Mouse (Mus musculus): Measurements from ENCODE around the gene Atp8b3. TPM values are rescaled to one million over a fixed set of nuclear protein-coding genes. Genes with fewer than 3 reads are reported as not detected.

Atp8b3 gene
- 0.20 and 0.31 TPM in 2 replicates for polyA plus RNA-seq (2012; rRNA removed)

DNA sequence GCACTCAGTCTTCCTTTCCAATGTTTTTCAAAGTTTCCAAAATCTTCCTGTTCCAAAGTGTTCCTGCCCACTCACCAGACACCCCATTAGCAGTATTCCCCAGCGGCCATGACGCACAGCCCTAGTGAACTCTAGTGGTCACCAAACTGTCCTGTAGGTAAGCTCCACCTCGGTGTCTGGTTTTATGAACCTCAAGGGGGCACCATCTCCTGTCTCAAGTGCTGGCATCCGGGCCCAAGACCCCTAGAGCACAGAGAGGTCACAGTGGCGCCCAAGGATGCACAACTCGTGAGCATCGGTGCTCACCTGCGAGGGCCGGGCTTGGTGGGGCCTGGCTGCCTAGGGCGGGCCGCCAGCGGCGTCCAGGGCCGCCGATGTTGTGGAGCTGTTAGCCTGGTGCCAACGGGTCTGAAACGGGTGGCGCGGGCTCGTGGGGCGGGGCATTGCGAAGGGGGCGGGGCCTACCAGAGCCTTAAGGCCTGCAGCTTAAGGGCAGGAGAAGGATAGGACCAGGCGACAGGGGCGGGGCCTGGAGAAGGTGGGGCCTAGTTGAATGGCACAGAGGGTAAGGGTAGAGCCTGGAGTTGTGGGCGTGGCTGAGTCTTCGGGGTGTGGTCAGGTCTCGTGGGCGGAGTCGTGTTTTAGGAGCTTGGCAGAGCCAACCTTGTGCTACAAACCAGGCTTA is at the start of gene Atp8b3:
TSS of gene Atp8b3 (minus strand) at position 415 of the 685 bp plus-strand sequence.
- peak; percentile 76 for DNase-seq
- peaks cover 19% of the 10 kb centered on the region for H3K36me3 ChIP-seq (ENCODE audit: control insufficient read depth, insufficient read depth, low read length)
- TF ChIP-seq POLR2A (IDR thresholded peaks at IDR 0.05; ENCODE audit: control insufficient read depth, extremely low read depth, insufficient read depth, low read length, poor library complexity) (no peak), CTCF (IDR thresholded peaks at IDR 0.05; ENCODE audit: borderline replicate concordance, control insufficient read depth, extremely low read depth, insufficient read depth, low read length, poor library complexity) (no peak)
- H3K27me3 ChIP-seq (ENCODE audit: control insufficient read depth, insufficient read depth, low read length) = no peaks in the 10 kb centered on the region
- 3% methylated on average over 30 of the region's 30 CpGs for WGBS
- peak within 1 kb of the TSS; percentile 33 for H3K4me3 ChIP-seq (ENCODE audit: control insufficient read depth, insufficient read depth, low read length)
- H3K27ac ChIP-seq (ENCODE audit: control insufficient read depth, insufficient read depth, low read length) = no peak within 1 kb of the TSS
- H3K4me1 ChIP-seq (replicated peaks; ENCODE audit: control insufficient read depth, insufficient read depth, low read length) = peaks cover 8% of the 10 kb centered on the region

DNA sequence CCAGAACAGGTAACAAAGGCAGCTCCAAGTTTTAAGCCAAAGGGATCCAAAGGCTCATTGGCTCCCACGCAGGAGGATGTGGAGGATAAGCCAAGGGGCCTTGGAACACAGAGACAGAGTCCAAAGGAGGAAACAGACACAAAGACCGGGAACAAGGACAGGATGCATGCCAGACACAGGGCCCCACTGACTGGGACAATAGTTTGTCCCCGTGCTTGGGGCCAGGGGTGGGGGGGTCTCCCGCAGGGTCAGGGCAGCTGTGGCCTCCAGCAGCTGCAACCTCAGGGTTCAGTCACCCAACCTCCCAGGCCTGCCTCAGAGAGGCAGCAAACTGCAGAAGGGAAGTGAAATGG is 48.4 kb upstream of the Atp8b3 start:
- TF ChIP-seq CTCF (IDR thresholded peaks at IDR 0.05; ENCODE audit: borderline replicate concordance, control insufficient read depth, extremely low read depth, insufficient read depth, low read length, poor library complexity) (no peak), POLR2A (IDR thresholded peaks at IDR 0.05; ENCODE audit: control insufficient read depth, extremely low read depth, insufficient read depth, low read length, poor library complexity) (no peak)
- Histone ChIP-seq H3K36me3 (ENCODE audit: control insufficient read depth, insufficient read depth, low read length) (no peaks in the 10 kb centered on the region), H3K4me1 (replicated peaks; ENCODE audit: control insufficient read depth, insufficient read depth, low read length) (peaks cover 42% of the 10 kb centered on the region), H3K4me3 (ENCODE audit: control insufficient read depth, insufficient read depth, low read length) (no peak overlapping the region), H3K27me3 (ENCODE audit: control insufficient read depth, insufficient read depth, low read length) (no peaks in the 10 kb centered on the region), H3K27ac (ENCODE audit: control insufficient read depth, insufficient read depth, low read length) (no peak overlapping the region)
- DNase-seq = no peak
- WGBS = 49% methylated on average over 4 of the region's 4 CpGs

DNA sequence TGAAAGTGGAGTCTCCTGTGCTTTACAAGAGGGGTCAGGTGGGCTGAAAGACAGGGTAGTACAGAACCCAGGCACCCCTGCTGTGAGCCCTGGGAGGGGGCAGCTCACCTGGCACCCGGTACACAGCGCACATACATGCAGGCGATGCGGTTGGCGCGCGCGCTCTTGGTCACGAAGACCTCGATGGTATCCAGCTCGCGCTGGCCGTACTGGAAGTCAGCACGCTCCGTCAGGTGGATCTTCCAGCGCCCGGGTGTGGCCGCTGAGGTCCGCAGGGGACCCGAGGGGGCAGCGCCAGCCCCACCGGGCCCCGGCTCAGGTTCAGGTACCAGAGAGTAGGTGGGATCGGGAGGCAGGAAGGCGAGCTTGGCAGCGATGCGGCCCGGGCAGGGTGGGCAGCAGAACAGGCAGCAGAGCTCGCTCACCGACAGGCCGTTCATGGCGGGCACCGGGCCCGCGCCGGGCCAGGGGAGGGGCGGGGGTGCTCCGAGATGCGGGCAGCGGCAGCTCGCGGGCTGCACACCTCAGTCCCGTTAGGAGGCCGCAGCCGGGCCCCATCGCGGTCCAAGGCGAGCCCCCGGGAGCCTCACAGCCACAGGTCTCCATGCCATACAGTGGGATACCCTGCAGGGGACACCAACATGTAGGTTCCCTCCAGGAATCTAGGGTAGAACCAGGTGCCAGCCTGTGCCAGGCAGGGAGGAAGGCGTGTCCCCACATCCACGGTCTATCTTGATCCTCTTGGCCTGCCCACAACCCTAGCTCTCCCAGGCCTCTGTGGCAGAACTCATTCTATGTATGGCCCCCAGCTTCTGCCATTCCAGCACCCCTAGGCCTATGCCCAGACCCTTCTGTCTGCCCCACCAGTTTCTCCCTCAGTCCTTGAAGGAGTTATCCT is 47.7 kb upstream of the Atp8b3 start:
- H3K36me3 ChIP-seq (ENCODE audit: control insufficient read depth, insufficient read depth, low read length) = no peaks in the 10 kb centered on the region
- WGBS = 97% methylated on average over 48 of the region's 51 CpGs
- no peak overlapping the region for H3K27ac ChIP-seq (ENCODE audit: control insufficient read depth, insufficient read depth, low read length)
- no peak for TF ChIP-seq POLR2A (IDR thresholded peaks at IDR 0.05; ENCODE audit: control insufficient read depth, extremely low read depth, insufficient read depth, low read length, poor library complexity)
- no peak for TF ChIP-seq CTCF (IDR thresholded peaks at IDR 0.05; ENCODE audit: borderline replicate concordance, control insufficient read depth, extremely low read depth, insufficient read depth, low read length, poor library complexity)
- no peak overlapping the region for H3K4me3 ChIP-seq (ENCODE audit: control insufficient read depth, insufficient read depth, low read length)
- peak; percentile 3 for DNase-seq
- H3K4me1 ChIP-seq (replicated peaks; ENCODE audit: control insufficient read depth, insufficient read depth, low read length) = peaks cover 42% of the 10 kb centered on the region
- H3K27me3 ChIP-seq (ENCODE audit: control insufficient read depth, insufficient read depth, low read length) = no peaks in the 10 kb centered on the region

DNA sequence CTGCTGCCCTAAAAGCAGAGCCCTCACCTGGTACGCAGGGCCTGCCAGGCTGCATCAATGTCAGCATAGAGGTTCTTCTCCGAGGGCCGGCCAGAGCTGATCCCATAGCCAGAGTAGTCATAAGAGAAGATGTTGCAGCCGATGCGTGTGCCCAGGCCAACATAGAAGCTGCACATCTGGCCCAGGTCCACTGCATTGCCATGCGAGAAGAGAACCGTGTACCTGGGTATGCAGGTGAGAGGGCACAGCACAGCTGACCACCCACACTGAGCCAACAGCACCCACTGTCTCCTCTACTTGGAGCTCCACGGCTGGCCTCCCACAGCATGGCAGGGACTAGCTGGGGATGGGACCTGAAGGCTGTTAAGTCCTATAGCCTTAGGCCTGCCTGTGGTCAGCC is 46.7 kb upstream of the Atp8b3 start:
- WGBS = 96% methylated on average over 8 of the region's 8 CpGs
- H3K36me3 ChIP-seq (ENCODE audit: control insufficient read depth, insufficient read depth, low read length) = no peaks in the 10 kb centered on the region
- no peak for DNase-seq
- TF ChIP-seq POLR2A (IDR thresholded peaks at IDR 0.05; ENCODE audit: control insufficient read depth, extremely low read depth, insufficient read depth, low read length, poor library complexity) (no peak), CTCF (IDR thresholded peaks at IDR 0.05; ENCODE audit: borderline replicate concordance, control insufficient read depth, extremely low read depth, insufficient read depth, low read length, poor library complexity) (no peak)
- peaks cover 41% of the 10 kb centered on the region for H3K4me1 ChIP-seq (replicated peaks; ENCODE audit: control insufficient read depth, insufficient read depth, low read length)
- no peaks in the 10 kb centered on the region for H3K27me3 ChIP-seq (ENCODE audit: control insufficient read depth, insufficient read depth, low read length)
- no peak overlapping the region for H3K4me3 ChIP-seq (ENCODE audit: control insufficient read depth, insufficient read depth, low read length)
- H3K27ac ChIP-seq (ENCODE audit: control insufficient read depth, insufficient read depth, low read length) = no peak overlapping the region

DNA sequence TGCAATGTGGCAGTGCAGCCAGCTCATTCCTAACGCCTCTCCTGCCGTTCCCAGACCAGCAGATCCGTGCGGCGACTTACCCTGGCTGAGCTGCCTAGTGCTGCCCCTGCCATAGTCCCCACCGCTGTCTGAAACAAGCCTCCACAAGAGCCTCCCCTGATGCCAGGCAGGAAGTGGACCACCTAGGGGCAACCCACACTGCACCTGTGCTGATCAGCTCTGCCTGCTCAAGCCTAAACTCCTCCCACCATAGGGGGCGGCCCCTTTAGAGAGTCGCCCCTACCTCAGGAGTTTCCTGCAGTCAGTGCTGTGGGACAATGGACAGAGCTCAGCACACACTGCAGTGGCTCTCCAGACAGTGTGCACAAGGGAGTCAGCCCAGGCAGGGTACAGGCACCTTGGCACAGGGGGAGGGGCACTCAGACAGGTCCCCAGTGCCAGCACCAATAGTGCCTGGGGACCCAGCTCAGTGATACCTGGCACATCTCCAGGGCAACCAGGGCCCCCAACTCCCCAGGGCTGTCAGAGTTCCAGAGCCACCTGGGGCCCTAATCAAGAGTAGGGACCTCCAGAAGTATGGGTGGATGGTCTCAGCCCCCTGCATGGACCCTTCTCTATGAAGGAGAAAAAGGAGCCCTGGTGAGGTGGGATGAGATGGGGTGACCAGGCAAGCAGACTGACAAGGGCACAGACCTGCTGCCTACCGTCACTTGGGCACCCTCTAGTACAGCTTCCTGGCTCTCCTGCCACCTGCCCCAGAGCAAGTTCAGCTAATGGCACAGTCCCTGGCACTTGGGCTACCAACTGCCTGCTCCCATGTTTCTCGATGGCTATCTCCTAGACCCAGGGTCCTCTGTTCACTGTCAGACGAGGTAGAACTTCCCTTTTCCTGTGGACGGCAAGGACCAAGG is 46.0 kb upstream of the Atp8b3 start:
- no peaks in the 10 kb centered on the region for H3K27me3 ChIP-seq (ENCODE audit: control insufficient read depth, insufficient read depth, low read length)
- peak; percentile 58 for DNase-seq
- H3K27ac ChIP-seq (ENCODE audit: control insufficient read depth, insufficient read depth, low read length) = no peak overlapping the region
- H3K4me1 ChIP-seq (replicated peaks; ENCODE audit: control insufficient read depth, insufficient read depth, low read length) = peaks cover 39% of the 10 kb centered on the region
- no peaks in the 10 kb centered on the region for H3K36me3 ChIP-seq (ENCODE audit: control insufficient read depth, insufficient read depth, low read length)
- 55% methylated on average over 12 of the region's 12 CpGs for WGBS
- no peak overlapping the region for H3K4me3 ChIP-seq (ENCODE audit: control insufficient read depth, insufficient read depth, low read length)
- TF ChIP-seq POLR2A (IDR thresholded peaks at IDR 0.05; ENCODE audit: control insufficient read depth, extremely low read depth, insufficient read depth, low read length, poor library complexity) = no peak
- no peak for TF ChIP-seq CTCF (IDR thresholded peaks at IDR 0.05; ENCODE audit: borderline replicate concordance, control insufficient read depth, extremely low read depth, insufficient read depth, low read length, poor library complexity)

DNA sequence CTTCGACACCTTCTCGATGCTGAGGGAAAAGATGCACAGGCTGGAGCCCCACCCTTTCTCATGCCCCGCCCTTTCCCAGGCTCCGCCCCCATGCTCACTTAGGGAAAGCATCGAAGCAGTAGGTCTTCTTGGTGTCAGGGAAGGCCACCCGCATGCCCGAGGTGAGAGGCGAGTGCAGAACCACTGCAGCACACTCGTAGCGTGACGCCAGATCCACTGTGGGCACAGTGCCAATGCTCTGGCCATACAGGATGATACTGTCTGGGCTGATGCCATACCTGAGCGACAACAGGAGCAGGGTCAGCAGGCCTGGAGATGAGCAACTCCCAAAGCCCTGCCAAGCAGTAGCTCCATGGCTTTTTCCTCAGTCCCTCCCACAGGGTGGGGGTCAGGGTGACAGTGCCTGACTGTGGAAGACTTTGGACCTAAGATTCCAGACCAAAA is 45.1 kb upstream of the Atp8b3 start:
- no peak overlapping the region for H3K27ac ChIP-seq (ENCODE audit: control insufficient read depth, insufficient read depth, low read length)
- no peak overlapping the region for H3K4me3 ChIP-seq (ENCODE audit: control insufficient read depth, insufficient read depth, low read length)
- no peaks in the 10 kb centered on the region for H3K36me3 ChIP-seq (ENCODE audit: control insufficient read depth, insufficient read depth, low read length)
- TF ChIP-seq CTCF (IDR thresholded peaks at IDR 0.05; ENCODE audit: borderline replicate concordance, control insufficient read depth, extremely low read depth, insufficient read depth, low read length, poor library complexity) (no peak), POLR2A (IDR thresholded peaks at IDR 0.05; ENCODE audit: control insufficient read depth, extremely low read depth, insufficient read depth, low read length, poor library complexity) (no peak)
- WGBS = 77% methylated on average over 12 of the region's 12 CpGs
- peaks cover 33% of the 10 kb centered on the region for H3K4me1 ChIP-seq (replicated peaks; ENCODE audit: control insufficient read depth, insufficient read depth, low read length)
- DNase-seq = peak; percentile 16
- no peaks in the 10 kb centered on the region for H3K27me3 ChIP-seq (ENCODE audit: control insufficient read depth, insufficient read depth, low read length)
